Mouse (Mus musculus) liver, adult 2 months (tissue): Measurements from ENCODE around the gene Top2a. TPM values are rescaled to one million over a fixed set of nuclear protein-coding genes. Genes with fewer than 3 reads are reported as not detected.

Experiments used
- DNase-seq: peaks from one replicate; pipeline ENCODE4 v3.0.0-alpha.2; 2011; ENCODE audit warnings: low read depth, low spot score; ENCODE audit errors: extremely low read depth
- H3K27ac ChIP-seq: fragments of 200-500 bp; replicated peaks from 2 replicates; pipeline ENCODE4 v1.5.1; 2012; ENCODE audit warnings: low read depth, mild to moderate bottlenecking, control low read depth, inconsistent platforms, low read length; ENCODE audit not compliant: insufficient read depth
- H3K27me3 ChIP-seq: fragments of 200-500 bp; 2 replicates; pipeline ENCODE4 v1.6.1; 2012; ENCODE audit warnings: mild to moderate bottlenecking, moderate library complexity, low read length, inconsistent platforms; ENCODE audit not compliant: control insufficient read depth, insufficient read depth
- H3K36me3 ChIP-seq: fragments of 200-500 bp; 2 replicates; pipeline ENCODE4 v1.6.1; 2012; ENCODE audit warnings: low read length, inconsistent platforms; ENCODE audit not compliant: control insufficient read depth, insufficient read depth
- H3K4me1 ChIP-seq: fragments of 200-500 bp; 2 replicates; pipeline ENCODE4 v1.6.1; 2011; ENCODE audit warnings: low read length; ENCODE audit not compliant: control insufficient read depth, insufficient read depth
- H3K4me3 ChIP-seq: fragments of 200-500 bp; 2 replicates; pipeline ENCODE4 v1.5.1; 2011; ENCODE audit warnings: low read depth, mild to moderate bottlenecking, control low read depth, low read length, moderate library complexity; ENCODE audit not compliant: insufficient read depth
- H3K79me2 ChIP-seq: fragments of 200-500 bp; 2 replicates; pipeline ENCODE4 v1.6.1; 2012; ENCODE audit warnings: inconsistent platforms, mild to moderate bottlenecking, low read length, moderate library complexity; ENCODE audit not compliant: control insufficient read depth, insufficient read depth
- H3K9ac ChIP-seq: fragments of 200-500 bp; 2 replicates; pipeline ENCODE4 v1.6.1; 2012; ENCODE audit warnings: low read depth, mild to moderate bottlenecking, control low read depth, inconsistent platforms, low read length
- CTCF ChIP-seq: fragments of 200-500 bp; IDR thresholded peaks from 2 replicates; pipeline ENCODE4 v1.5.1; 2011; ENCODE audit warnings: low read depth, low read length, control low read depth
- POLR2A ChIP-seq: fragments of 200-500 bp; IDR thresholded peaks from 2 replicates; pipeline ENCODE4 v1.6.1; 2011; ENCODE audit warnings: low read length, control low read depth; ENCODE audit not compliant: insufficient read depth; ENCODE audit errors: extremely low read depth
- WGBS: fragments of 180-500 bp; shearing (Covaris S2); methylation state at CpG from one replicate; pipeline ENCODE4 v1.1.7; 2018; 5-methylcytosine and 5-hydroxymethylcytosine counted together
- polyA plus RNA-seq: library from polyadenylated mRNA; depleted of rRNA; stranded (reverse); fragments of >200 nt; gene quantifications from 2 replicates; pipeline ENCODE4 v1.2.3, GENCODE M21; 2012
- total RNA-seq: library from RNA; depleted of rRNA; stranded (reverse); fragments of >200 nt; gene quantifications from 2 replicates; pipeline ENCODE4 v1.2.3, GENCODE M21; 2014

The Top2a gene
- total and polyA plus RNA-seq, 2 experiments = 0.31 to 1.8 TPM

DNA sequence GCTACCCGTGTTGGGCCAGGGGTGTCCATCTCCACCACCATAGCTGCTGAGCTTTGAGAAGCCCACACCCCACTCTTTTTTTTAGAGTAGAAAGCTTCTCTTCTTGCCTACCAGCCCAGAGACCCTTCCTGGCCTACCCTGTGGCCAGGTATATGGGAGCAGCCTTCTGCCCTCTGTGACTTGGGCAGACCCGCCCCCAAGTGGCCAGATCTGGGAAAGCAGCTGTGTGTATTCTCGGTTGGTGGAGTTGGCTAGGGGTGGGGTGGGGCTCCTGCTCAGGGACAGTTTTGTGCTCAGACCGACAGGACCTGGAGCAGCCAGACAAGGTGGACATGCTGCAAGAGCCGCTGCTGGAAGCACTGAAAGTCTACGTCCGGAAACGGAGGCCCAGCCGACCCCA, 51.8 kb downstream of the Top2a start:
- WGBS = 58% methylated on average over 9 of the region's 9 CpGs
- H3K4me3 ChIP-seq = no peak overlapping the region
- no peaks in the 10 kb centered on the region for H3K27me3 ChIP-seq
- peaks cover under 1% of the 10 kb centered on the region; the same call in 1 of the 2 replicates for H3K79me2 ChIP-seq
- H3K36me3 ChIP-seq = peaks cover 10% of the 10 kb centered on the region; the same call in 1 of the 2 replicates
- H3K27ac ChIP-seq = no peak overlapping the region
- peaks cover 12% of the 10 kb centered on the region for H3K4me1 ChIP-seq
- no peak overlapping the region for H3K9ac ChIP-seq
- DNase-seq = peak; percentile 39
- TF ChIP-seq POLR2A (no peak), CTCF (peak; percentile 91)

- Histone ChIP-seq H3K36me3 (peaks cover 14% of the 10 kb centered on the region; the same call in 1 of the 2 replicates), H3K27ac (no peak overlapping the region), H3K9ac (no peak overlapping the region), H3K79me2 (peaks cover 6% of the 10 kb centered on the region; the same call in 1 of the 2 replicates), H3K27me3 (no peaks in the 10 kb centered on the region), H3K4me1 (peaks cover 18% of the 10 kb centered on the region), H3K4me3 (no peak overlapping the region)
- 73% methylated on average over 23 of the region's 23 CpGs for WGBS
- DNase-seq = no peak
- TF ChIP-seq POLR2A (no peak), CTCF (no peak)
These were observed 52.5 kb downstream of the Top2a start for GRCm38 (mm10) chr11:98971316-98972031.

DNA sequence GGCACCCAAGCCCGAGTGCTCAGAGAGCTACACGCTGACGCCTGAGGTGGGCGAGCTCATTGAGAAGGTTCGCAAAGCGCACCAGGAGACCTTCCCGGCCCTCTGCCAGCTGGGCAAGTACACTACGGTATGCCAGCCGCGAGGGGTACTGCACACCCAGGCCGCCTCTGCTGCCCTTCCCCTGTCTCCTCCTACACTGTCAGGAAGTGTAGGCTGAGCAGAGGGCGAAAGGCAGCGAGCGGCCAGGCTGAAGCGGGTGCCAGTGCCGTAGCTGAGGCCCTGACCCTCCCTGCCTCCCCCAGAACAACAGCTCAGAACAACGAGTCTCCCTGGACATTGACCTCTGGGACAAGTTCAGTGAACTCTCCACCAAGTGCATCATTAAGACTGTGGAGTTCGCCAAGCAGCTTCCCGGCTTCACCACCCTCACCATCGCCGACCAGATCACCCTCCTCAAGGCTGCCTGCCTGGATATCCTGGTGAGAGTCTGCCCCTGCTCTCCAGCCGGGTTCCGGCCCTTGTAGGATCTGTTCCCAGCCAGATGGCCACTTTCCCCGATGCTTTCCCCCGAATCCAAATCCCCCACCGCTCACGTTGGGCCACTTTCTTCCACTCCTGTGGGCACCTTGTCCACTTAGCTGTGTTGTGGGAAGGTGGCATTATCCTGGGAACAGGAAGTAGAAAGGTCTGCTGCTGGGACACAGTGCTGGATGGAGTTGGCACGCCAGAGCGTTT, 53.6 kb downstream of the Top2a start:
- Histone ChIP-seq H3K27me3 (no peaks in the 10 kb centered on the region), H3K4me1 (peaks cover 29% of the 10 kb centered on the region), H3K9ac (0 out of 2 replicates have a peak overlapping the region, but pooled peaks have one; percentile 31), H3K4me3 (no peak overlapping the region), H3K27ac (peak overlapping the region; percentile 5; the same call in 1 of the 2 replicates), H3K36me3 (peaks cover 14% of the 10 kb centered on the region; the same call in 1 of the 2 replicates), H3K79me2 (peaks cover 14% of the 10 kb centered on the region; the same call in 1 of the 2 replicates)
- TF ChIP-seq CTCF (no peak), POLR2A (no peak)
- peak; percentile 70 for DNase-seq
- 51% methylated on average over 29 of the region's 29 CpGs for WGBS

- WGBS = 64% methylated on average over 16 of the region's 17 CpGs
- Histone ChIP-seq H3K9ac (no peak overlapping the region), H3K4me1 (peaks cover 33% of the 10 kb centered on the region), H3K4me3 (no peak overlapping the region), H3K36me3 (peaks cover 14% of the 10 kb centered on the region; the same call in 1 of the 2 replicates), H3K27ac (no peak overlapping the region), H3K79me2 (peaks cover 14% of the 10 kb centered on the region; the same call in 1 of the 2 replicates), H3K27me3 (no peaks in the 10 kb centered on the region)
- TF ChIP-seq POLR2A (no peak), CTCF (no peak)
- no peak for DNase-seq
These were observed 54.5 kb downstream of the Top2a start for GRCm38 (mm10) chr11:98969496-98969927.

GRCm38 (mm10) chr11:98968716-98969495, 55.1 kb downstream of the Top2a start:
- Histone ChIP-seq H3K27me3 (no peaks in the 10 kb centered on the region), H3K4me3 (no peak overlapping the region), H3K27ac (no peak overlapping the region), H3K79me2 (peaks cover 14% of the 10 kb centered on the region; the same call in 1 of the 2 replicates), H3K36me3 (peaks cover 14% of the 10 kb centered on the region; the same call in 1 of the 2 replicates), H3K4me1 (peaks cover 36% of the 10 kb centered on the region), H3K9ac (no peak overlapping the region)
- no peak for DNase-seq
- TF ChIP-seq POLR2A = no peak
- no peak for TF ChIP-seq CTCF
- 74% methylated on average over 20 of the region's 20 CpGs for WGBS
